Comparison of ENCODE assay signal across 8 mouse cellular contexts in the genomic region with DNA sequence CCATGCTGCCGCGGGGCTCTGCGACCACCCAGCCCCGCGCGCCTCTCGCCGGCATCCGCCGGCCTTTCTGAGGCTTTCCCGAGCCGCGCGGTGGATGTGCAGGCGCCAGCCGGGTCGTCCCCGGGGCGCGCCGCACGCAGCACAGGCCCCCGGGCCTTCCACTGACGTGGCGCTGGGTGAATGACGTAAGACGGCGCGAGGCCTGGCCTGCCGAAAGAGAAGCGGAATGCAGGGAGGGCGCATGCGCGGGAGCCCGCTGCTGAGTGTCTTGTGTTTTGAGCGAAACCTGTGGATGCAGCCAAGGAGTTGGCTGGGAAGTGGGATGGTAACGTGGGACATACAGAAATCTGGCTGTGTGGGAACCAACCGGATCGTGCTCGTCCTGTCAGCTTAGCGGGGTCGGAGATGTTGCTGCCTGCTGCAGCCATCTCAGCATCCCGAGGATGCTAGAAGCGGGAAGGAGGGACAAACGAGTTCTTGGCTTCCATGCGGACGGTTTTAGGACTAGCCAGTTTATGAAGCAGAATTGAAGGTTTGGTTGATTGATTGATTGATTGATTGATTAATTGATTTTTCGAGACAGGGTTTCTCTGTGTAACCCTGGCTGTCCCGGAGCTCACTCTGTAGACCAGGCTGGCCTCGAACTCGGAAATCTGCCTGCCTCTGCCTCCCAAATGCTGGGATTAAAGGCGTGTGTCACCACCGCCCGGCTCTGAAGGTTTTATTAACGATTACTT. TPM values are rescaled to one million over a fixed set of nuclear protein-coding genes. Genes with fewer than 3 reads are reported as not detected.
A peak's percentile ranks its signal among the peaks of the same experiment; 100 is the strongest.
DNase-seq lines count a peak whose midpoint lies in the region; ATAC-seq and TF ChIP-seq lines count a peak whose summit lies in the region.

A gene (minus strand): TSS at position 113 of the 737 bp plus-strand sequence.

- H3K4me2 ChIP-seq in lung, embryonic 16.5 days (ENCODE audit: low read depth, low read length), result peak within 1 kb of the TSS; percentile 72

- H3K27me3 ChIP-seq in MEL (ENCODE audit: control insufficient read depth in 1 of 2, insufficient read depth in 2 of 2, low read length in 2 of 2), result no peaks in the 10 kb centered on the region
- H3K27me3 ChIP-seq in cerebellum, adult 2 months (ENCODE audit: control insufficient read depth, insufficient read depth, low read length), result no peaks in the 10 kb centered on the region
- H3K27me3 ChIP-seq in lung, embryonic 16.5 days (ENCODE audit: control insufficient read depth, insufficient read depth, low read depth, low read length), result no peaks in the 10 kb centered on the region

- H3K36me3 ChIP-seq in MEL (ENCODE audit: control insufficient read depth in 1 of 2, insufficient read depth in 2 of 2, low read length in 2 of 2), result peaks cover 0 to 25% of the 10 kb centered on the region in 2 experiments; a peak in 2 of 4 replicates
- no peaks in the 10 kb centered on the region for H3K36me3 ChIP-seq in lung, embryonic 16.5 days (ENCODE audit: control insufficient read depth, insufficient read depth, low read length)

- H3K4me3 ChIP-seq in MEL (ENCODE audit: control insufficient read depth in 1 of 2, insufficient read depth in 1 of 2, low read depth in 2 of 2, low read length in 2 of 2), result peak within 1 kb of the TSS; percentile 89 to 99
- H3K4me3 ChIP-seq in cerebellum, adult 2 months (replicated peaks; ENCODE audit: insufficient read depth, low read depth, low read length), result peak within 1 kb of the TSS; percentile 96
- peak within 1 kb of the TSS; percentile 97 for H3K4me3 ChIP-seq in lung, embryonic 16.5 days (ENCODE audit: low read length)

- no peaks in the 10 kb centered on the region for H3K9me3 ChIP-seq in MEL (replicated peaks; ENCODE audit: insufficient read depth, low read length)
- H3K9me3 ChIP-seq in lung, embryonic 16.5 days (ENCODE audit: control insufficient read depth, low read length), result no peaks in the 10 kb centered on the region

- no peak for TF ChIP-seq CTCF in MEL (IDR thresholded peaks at IDR 0.05 in 2 of 3, conservative IDR thresholded peaks at IDR 0.05 in 1 of 3; ENCODE audit: control insufficient read depth in 1 of 3, insufficient read depth in 1 of 3, low read depth in 2 of 3, low read length in 3 of 3, poor library complexity in 1 of 3, severe bottlenecking in 1 of 3)
- TF ChIP-seq CTCF in cerebellum, adult 2 months (IDR thresholded peaks at IDR 0.05; ENCODE audit: borderline replicate concordance, insufficient read depth, low read depth, low read length), result no peak

- H3K9ac ChIP-seq in MEL (ENCODE audit: control insufficient read depth, low read depth, low read length, poor library complexity, severe bottlenecking), result peak within 1 kb of the TSS; percentile 95
- H3K9ac ChIP-seq in lung, embryonic 16.5 days (ENCODE audit: low read length), result peak within 1 kb of the TSS; percentile 95

- peak; percentile 86 to 92 for TF ChIP-seq POLR2A in MEL (IDR thresholded peaks at IDR 0.05; ENCODE audit: control insufficient read depth in 1 of 2, insufficient read depth in 1 of 2, low read depth in 1 of 2, low read length in 2 of 2, poor library complexity in 1 of 2)
- peak; percentile 93; the same call in 1 of the 2 replicates for TF ChIP-seq POLR2A in cerebellum, adult 2 months (IDR thresholded peaks at IDR 0.05; ENCODE audit: borderline replicate concordance, insufficient read depth, low read length)

- TF ChIP-seq EP300 in MEL (IDR thresholded peaks at IDR 0.05; ENCODE audit: low read depth in 1 of 2, low read length in 2 of 2), result no peak

- H3K79me2 ChIP-seq in MEL (ENCODE audit: control insufficient read depth, insufficient read depth, low read length, poor library complexity), result peaks cover 40% of the 10 kb centered on the region

- ATAC-seq in hematopoietic stem cell, adult 5-6 weeks (replicated peaks in 1 of 2; ENCODE audit: insufficient read depth in 1 of 2, low FRiP score in 2 of 2, low TSS enrichment in 1 of 2, low read depth in 1 of 2, poor library complexity in 2 of 2, severe bottlenecking in 2 of 2), result peak; percentile 90 to 94
- peak; percentile 96 for ATAC-seq in lung, embryonic 16.5 days (ENCODE audit: low read depth)

- H3K27ac ChIP-seq in MEL (ENCODE audit: control insufficient read depth, low read depth, low read length), result peak within 1 kb of the TSS; percentile 71
- H3K27ac ChIP-seq in cerebellum, adult 2 months (ENCODE audit: insufficient read depth, low read length), result peak within 1 kb of the TSS; percentile 90
- H3K27ac ChIP-seq in lung, embryonic 16.5 days (ENCODE audit: low read length), result peak within 1 kb of the TSS; percentile 92

- peak; percentile 96 for DNase-seq in MEL (ENCODE audit: low read depth, low spot score)
- DNase-seq in cerebellum, adult 2 months, result peak; percentile 97 to 99
- DNase-seq in forelimb bud, embryonic 11.5 days (ENCODE audit: low read depth, low spot score), result peak; percentile 97
- DNase-seq in layer of hippocampus, adult 9-10 months (ENCODE audit: low spot score), result peak; percentile 93
- peak; percentile 100 for DNase-seq in ovary, postnatal 10 days (ENCODE audit: low spot score)
- DNase-seq in thymus, postnatal 10 days (ENCODE audit: low spot score in 2 of 2), result peak; percentile 94 to 97

- WGBS in cerebellum, adult 2 months, result 1% methylated on average over 55 of the region's 55 CpGs
- WGBS in lung, embryonic 16.5 days, result 1% methylated on average over 48 of the region's 55 CpGs

- H3K4me1 ChIP-seq in MEL (ENCODE audit: control insufficient read depth in 1 of 2, insufficient read depth in 2 of 2, low read length in 2 of 2), result peaks cover 4 to 12% of the 10 kb centered on the region in 2 experiments
- H3K4me1 ChIP-seq in cerebellum, adult 2 months (ENCODE audit: control insufficient read depth, insufficient read depth, low read length), result peaks cover under 1% of the 10 kb centered on the region; the same call in 1 of the 2 replicates
- peaks cover 16% of the 10 kb centered on the region for H3K4me1 ChIP-seq in lung, embryonic 16.5 days (replicated peaks; ENCODE audit: control insufficient read depth, insufficient read depth, low read length)

- no peak for TF ChIP-seq RAD21 in MEL (IDR thresholded peaks at IDR 0.05; ENCODE audit: low read depth, low read length)

TF ChIP-seq in MEL, 35 proteins besides CTCF, POLR2A, EP300 and RAD21 (continues in another document):
- peak; percentile 95 for TF ChIP-seq KAT2A (conservative IDR thresholded peaks at IDR 0.05; ENCODE audit: low read depth, low read length)
- TF ChIP-seq MYB (IDR thresholded peaks at IDR 0.05; ENCODE audit: low read depth, low read length), result no peak
- peak; percentile 35; the same call in 1 of the 2 replicates for TF ChIP-seq RCOR1 (IDR thresholded peaks at IDR 0.05; ENCODE audit: low read depth, low read length)
- TF ChIP-seq E2F4 (IDR thresholded peaks at IDR 0.05; ENCODE audit: borderline replicate concordance, low read depth, low read length), result no peak
- TF ChIP-seq ETS1 (IDR thresholded peaks at IDR 0.05; ENCODE audit: low read depth, low read length), result no peak
- peak; percentile 80 for TF ChIP-seq MXI1 (IDR thresholded peaks at IDR 0.05; ENCODE audit: low read depth, low read length)
- peak; percentile 97 for TF ChIP-seq MAX (IDR thresholded peaks at IDR 0.05; ENCODE audit: low read length)
- no peak for TF ChIP-seq UBTF (IDR thresholded peaks at IDR 0.05; ENCODE audit: borderline replicate concordance, insufficient read depth, low read depth, low read length)
- 0 out of 2 replicates have a peak, but pooled peaks have one; percentile 27 for TF ChIP-seq GABPA (IDR thresholded peaks at IDR 0.05; ENCODE audit: low read depth, low read length)
- TF ChIP-seq GATA1 (IDR thresholded peaks at IDR 0.05; ENCODE audit: low read depth, low read length), result no peak
- TF ChIP-seq CHD2 (IDR thresholded peaks at IDR 0.05; ENCODE audit: low read length), result no peak
- TF ChIP-seq MEF2A (IDR thresholded peaks at IDR 0.05; ENCODE audit: extremely low read depth, insufficient replicate concordance, low read depth, low read length, poor library complexity, severe bottlenecking), result no peak
- peak; percentile 92 for TF ChIP-seq NELFE (IDR thresholded peaks at IDR 0.05; ENCODE audit: low read depth, low read length)
- no peak for TF ChIP-seq ZKSCAN1 (IDR thresholded peaks at IDR 0.05; ENCODE audit: low read depth, low read length)
- TF ChIP-seq ZC3H11A (IDR thresholded peaks at IDR 0.05; ENCODE audit: low read depth, low read length), result no peak
- peak; percentile 9 for TF ChIP-seq MYC (IDR thresholded peaks at IDR 0.05; ENCODE audit: low read depth, low read length)
- TF ChIP-seq MAZ (IDR thresholded peaks at IDR 0.05; ENCODE audit: low read depth, low read length), result no peak
- TF ChIP-seq JUND (IDR thresholded peaks at IDR 0.05; ENCODE audit: low read depth, low read length), result no peak
- no peak for TF ChIP-seq ZNF384 (IDR thresholded peaks at IDR 0.05; ENCODE audit: low read depth, low read length)
- peak; percentile 91 for TF ChIP-seq SIN3A (IDR thresholded peaks at IDR 0.05; ENCODE audit: low read length)
- no peak for TF ChIP-seq TAL1 (IDR thresholded peaks at IDR 0.05; ENCODE audit: low read length)
- no peak for TF ChIP-seq TCF12 (IDR thresholded peaks at IDR 0.05; ENCODE audit: low read depth, low read length)
- peak; percentile 76 for TF ChIP-seq ELF1 (IDR thresholded peaks at IDR 0.05; ENCODE audit: low read depth, low read length)
- no peak for TF ChIP-seq USF2 (IDR thresholded peaks at IDR 0.05; ENCODE audit: borderline replicate concordance in 1 of 2, insufficient read depth in 1 of 2, low read depth in 1 of 2, low read length in 2 of 2)
- TF ChIP-seq ZMIZ1 (IDR thresholded peaks at IDR 0.05; ENCODE audit: low read depth, low read length), result no peak
- peak; percentile 94 for TF ChIP-seq NRF1 (IDR thresholded peaks at IDR 0.05; ENCODE audit: insufficient read depth, low read depth, low read length, poor library complexity, severe bottlenecking)
- TF ChIP-seq MAFK (IDR thresholded peaks at IDR 0.05; ENCODE audit: borderline replicate concordance, low read depth, low read length), result no peak
- no peak for TF ChIP-seq SMC3 (IDR thresholded peaks at IDR 0.05; ENCODE audit: low read depth, low read length)
- peak; percentile 72 for TF ChIP-seq POLR2AphosphoS2 (IDR thresholded peaks at IDR 0.05; ENCODE audit: low read length)
- no peak; the same call in 1 of the 2 replicates for TF ChIP-seq TBP (IDR thresholded peaks at IDR 0.05; ENCODE audit: low read depth, low read length)
- TF ChIP-seq BHLHE40 (IDR thresholded peaks at IDR 0.05; ENCODE audit: borderline replicate concordance, low read depth, low read length), result no peak

RNA-seq across cellular contexts. Expression of the gene that starts here (rescaled TPM):
- total RNA-seq in MEL (2012; rRNA removed), result 49.6 and 66.3 TPM in 2 replicates
- polyA plus RNA-seq in MEL (2012; ENCODE audit: insufficient read depth in 1 of 2, insufficient read length in 2 of 2, low read depth in 1 of 2, low replicate concordance in 2 of 2, missing spikeins in 1 of 2), result 10 to 100 TPM in 1 of 2 experiments, not detected in 1; 74.8 TPM
- polyA plus RNA-seq in cerebellum, adult 2 months (2012; rRNA removed), result 88.2 and 94.9 TPM in 2 replicates
- 89.9 and 107 TPM in 2 replicates for total RNA-seq in hematopoietic stem cell, adult 5-6 weeks (2017)
- 45.3 and 46.4 TPM in 2 replicates for polyA plus RNA-seq in lung, embryonic 16.5 days (2015; fragmentation: Nextera tagmentation; extraction: Ambion mirVana)

Comparison
In these comparisons a context has a peak if more than half of its experiments do, and no peak if none do; other contexts are left out.
1. Peak in every context shown above with its lines: DNase-seq, ATAC-seq, H3K4me3 ChIP-seq and H3K27ac ChIP-seq.